Mouse (Mus musculus): Measurements from ENCODE around the gene Hnrnpul1. TPM values are rescaled to one million over a fixed set of nuclear protein-coding genes. Genes with fewer than 3 reads are reported as not detected.

Hnrnpul1 gene
- 210 and 238 TPM in 2 replicates for total RNA-seq (2023)

GRCm38 (mm10) chr7:25754738-25755467 lies at the start of gene Hnrnpul1:
Gene Hnrnpul1 (minus strand): TSS chr7:25754757.

GRCm38 (mm10) chr7:25788220-25789128 lies 33.9 kb upstream of the Hnrnpul1 start, which contains the start of gene Axl:
Gene Axl (minus strand): TSS chr7:25788705.

GRCm38 (mm10) chr7:25718788-25719417 lies 35.7 kb downstream of the Hnrnpul1 start, which contains the start of gene Ccdc97:
Gene Ccdc97 (minus strand): TSS chr7:25719088.

GRCm38 (mm10) chr7:25686680-25687531 lies 67.7 kb downstream of the Hnrnpul1 start, which contains the start of gene Tgfb1:
Gene Tgfb1 (plus strand): TSS chr7:25687002.

GRCm38 (mm10) chr7:25680514-25681258 lies 73.9 kb downstream of the Hnrnpul1 start, which contains the start of gene B9d2:
Gene B9d2 (plus strand): TSS chr7:25680780.

GRCm38 (mm10) chr7:25674719-25675300 lies 79.7 kb downstream of the Hnrnpul1 start, which contains the start of gene Tmem91:
Gene Tmem91 (minus strand): TSS chr7:25675166.

Other genes starting within 250 kb of the Hnrnpul1 start
- gene Ceacam2, start 214.9 kb downstream of the Hnrnpul1 start, total RNA-seq (2023), result 31.1 and 36.1 TPM in 2 replicates
- gene Erich4, start 138.9 kb downstream of the Hnrnpul1 start, total RNA-seq (2023), result not detected in 2 replicates
- 22.0 and 31.8 TPM in 2 replicates for gene Dmac2, start 135.3 kb downstream of the Hnrnpul1 start, total RNA-seq (2023)
- 14.4 and 15.7 TPM in 2 replicates for gene B3gnt8, start 128.1 kb downstream of the Hnrnpul1 start, total RNA-seq (2023)
- gene Bckdha, start 95.8 kb downstream of the Hnrnpul1 start, total RNA-seq (2023), result 32.4 and 39.2 TPM in 2 replicates
- 22.3 and 26.5 TPM in 2 replicates for gene Exosc5, start 95.6 kb downstream of the Hnrnpul1 start, total RNA-seq (2023)
- gene Tmem91, start 79.6 kb downstream of the Hnrnpul1 start, total RNA-seq (2023), result 1.3 TPM in 1 of 2 replicates, not detected in the other
- gene B9d2, start 74.0 kb downstream of the Hnrnpul1 start, total RNA-seq (2023), result 25.7 and 26.9 TPM in 2 replicates
- gene Tgfb1, start 67.8 kb downstream of the Hnrnpul1 start, total RNA-seq (2023), result 140 and 147 TPM in 2 replicates
- 72.3 and 86.5 TPM in 2 replicates for gene Ccdc97, start 35.7 kb downstream of the Hnrnpul1 start, total RNA-seq (2023)
- 1.1 and 2.0 TPM in 2 replicates for gene Axl, start 33.9 kb upstream of the Hnrnpul1 start, total RNA-seq (2023)
- not detected in 2 replicates for gene Cyp2s1, start 62.2 kb upstream of the Hnrnpul1 start, total RNA-seq (2023)
- not detected in 2 replicates for gene Cyp2b10, start 142.9 kb upstream of the Hnrnpul1 start, total RNA-seq (2023)